Mouse (Mus musculus): ENCODE results near the gene Car14. TPM values are rescaled to one million over a fixed set of nuclear protein-coding genes. Genes with fewer than 3 reads are reported as not detected.
"Not testable (repeated sequence)": the region's sequence is repeated elsewhere in the genome, so short reads cannot be mapped to it uniquely, and the experiment has no call there.

The Car14 gene
- not detected in 2 replicates for total RNA-seq (2014; fragmentation: Nextera tagmentation)
- not detected in 2 replicates for total RNA-seq (2017)

- ATAC-seq (replicated peaks; ENCODE audit: low FRiP score, low TSS enrichment, poor library complexity, severe bottlenecking) = no peak
These were observed at the start of gene Car14 for GRCm38 (mm10) chr3:95904568-95904967. Car14 (minus strand) TSS chr3:95904691.

- no peak for ATAC-seq (replicated peaks; ENCODE audit: low FRiP score, low TSS enrichment, poor library complexity, severe bottlenecking)
These were observed 49.0 kb upstream of the Car14 start for GRCm38 (mm10) chr3:95953522-95953921.

GRCm38 (mm10) chr3:95953023-95953422, 48.5 kb upstream of the Car14 start:
- no peak for ATAC-seq (replicated peaks; ENCODE audit: low FRiP score, low TSS enrichment, poor library complexity, severe bottlenecking)

DNA sequence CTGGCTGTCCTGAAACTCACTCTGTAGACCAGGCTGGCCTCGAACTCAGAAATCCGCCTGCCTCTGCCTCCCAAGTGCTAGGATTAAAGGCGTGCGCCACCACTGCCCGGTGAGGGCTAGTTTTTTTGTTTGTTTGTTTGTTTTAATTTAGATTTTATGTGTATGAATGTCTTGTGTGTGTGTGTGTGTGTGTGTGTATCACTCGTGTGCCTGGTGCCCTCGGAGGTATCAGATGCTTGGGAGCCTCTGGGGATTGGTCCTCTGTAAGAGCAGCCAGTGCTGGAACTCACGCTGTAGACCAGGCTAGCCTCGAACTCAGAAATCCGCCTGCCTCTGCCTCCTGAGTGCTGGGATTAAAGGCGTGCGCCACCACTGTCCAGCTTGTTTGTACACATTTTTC, 47.1 kb upstream of the Car14 start:
- ATAC-seq (replicated peaks; ENCODE audit: low FRiP score, low TSS enrichment, poor library complexity, severe bottlenecking) = not testable (repeated sequence)

DNA sequence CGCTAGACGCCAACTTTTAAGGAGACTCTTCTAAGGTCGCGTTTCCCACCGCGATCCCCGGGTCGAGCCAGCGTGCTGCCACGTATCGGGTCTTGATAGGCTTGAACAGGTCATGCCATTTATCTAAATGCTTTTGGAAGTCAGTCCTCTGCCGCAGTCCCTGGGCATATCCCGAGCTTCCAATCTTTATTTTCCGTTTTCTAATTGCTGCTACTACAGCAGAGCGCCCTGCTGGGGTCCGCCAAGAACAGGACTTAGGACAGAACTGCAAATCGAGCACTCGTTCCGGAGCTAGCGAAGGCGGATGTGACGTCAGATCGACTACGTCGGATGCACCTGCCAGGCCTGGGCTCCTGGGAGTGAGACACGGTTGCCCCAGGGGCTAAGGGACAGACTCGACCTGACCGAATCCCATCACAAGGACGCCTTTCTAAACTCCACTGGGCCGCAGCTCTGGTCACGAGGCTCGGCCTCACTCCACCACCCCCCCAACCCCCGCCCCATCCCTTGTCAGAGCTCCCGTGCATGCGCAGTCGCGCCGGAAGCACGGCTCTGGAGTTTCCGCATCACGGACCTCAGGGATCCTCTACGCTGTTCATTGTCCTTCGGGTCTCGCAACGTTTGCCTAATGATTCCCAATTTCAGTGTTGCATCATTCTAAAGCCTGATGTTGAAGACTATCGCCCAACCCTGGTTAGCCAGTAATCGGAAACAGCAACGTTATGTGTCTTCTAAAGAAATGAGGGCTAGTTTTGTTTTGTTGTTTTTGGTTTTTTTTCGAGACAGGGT, 46.5 kb upstream of the Car14 start:
- ATAC-seq (replicated peaks; ENCODE audit: low FRiP score, low TSS enrichment, poor library complexity, severe bottlenecking) = peak; percentile 85

DNA sequence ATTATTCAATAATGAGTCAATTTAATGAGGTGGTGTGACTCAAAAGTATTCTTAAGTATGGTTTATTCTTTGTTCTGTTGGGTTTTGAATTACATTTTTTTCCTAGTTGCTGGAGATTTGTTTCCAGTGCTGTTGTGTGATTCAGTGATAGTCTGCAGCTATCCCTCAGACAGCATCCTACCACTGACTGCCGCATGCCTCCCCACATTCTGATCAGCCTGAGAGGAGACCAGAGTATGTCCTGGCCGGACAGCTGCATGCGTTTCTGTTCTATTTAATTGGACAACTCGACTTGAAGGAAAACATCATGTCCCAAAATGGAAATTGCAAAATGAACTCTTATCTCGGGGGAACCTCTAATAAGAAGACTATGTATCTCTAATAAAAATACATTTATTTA, 43.8 kb upstream of the Car14 start:
- ATAC-seq (replicated peaks; ENCODE audit: low FRiP score, low TSS enrichment, poor library complexity, severe bottlenecking) = no peak

- no peak for ATAC-seq (replicated peaks; ENCODE audit: low FRiP score, low TSS enrichment, poor library complexity, severe bottlenecking)
These were observed 41.3 kb upstream of the Car14 start for GRCm38 (mm10) chr3:95945731-95946240.

- ATAC-seq (replicated peaks; ENCODE audit: low FRiP score, low TSS enrichment, poor library complexity, severe bottlenecking) = no peak
These were observed 40.3 kb upstream of the Car14 start for GRCm38 (mm10) chr3:95944742-95945141.

DNA sequence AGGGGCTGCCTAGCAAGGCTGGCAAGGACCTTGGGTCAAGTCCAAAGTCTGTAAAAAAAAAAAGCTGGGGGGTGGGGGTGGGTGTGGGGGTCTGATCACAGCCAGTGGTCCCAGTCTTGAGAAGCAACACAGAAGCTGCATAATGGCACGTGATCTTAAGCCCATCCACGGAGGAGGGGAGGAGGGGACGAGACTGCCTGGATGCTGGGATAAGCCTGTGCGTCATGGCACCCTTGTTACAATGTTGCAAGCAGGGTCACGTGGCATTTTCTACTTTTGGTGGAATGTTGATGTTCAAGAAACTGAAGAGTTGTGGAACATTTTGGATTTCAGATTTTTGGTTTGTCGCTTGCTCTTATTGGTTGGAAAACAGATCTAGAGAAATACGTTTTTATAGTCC, 38.7 kb upstream of the Car14 start:
- ATAC-seq (replicated peaks; ENCODE audit: low FRiP score, low TSS enrichment, poor library complexity, severe bottlenecking) = no peak

- no peak for ATAC-seq (replicated peaks; ENCODE audit: low FRiP score, low TSS enrichment, poor library complexity, severe bottlenecking)
These were observed 38.3 kb upstream of the Car14 start for GRCm38 (mm10) chr3:95942749-95943148.

- 0 out of 2 replicates have a peak, but pooled peaks have one; percentile 54 for ATAC-seq (replicated peaks; ENCODE audit: low FRiP score, low TSS enrichment, poor library complexity, severe bottlenecking)
These were observed 34.3 kb upstream of the Car14 start for GRCm38 (mm10) chr3:95938835-95939234.

DNA sequence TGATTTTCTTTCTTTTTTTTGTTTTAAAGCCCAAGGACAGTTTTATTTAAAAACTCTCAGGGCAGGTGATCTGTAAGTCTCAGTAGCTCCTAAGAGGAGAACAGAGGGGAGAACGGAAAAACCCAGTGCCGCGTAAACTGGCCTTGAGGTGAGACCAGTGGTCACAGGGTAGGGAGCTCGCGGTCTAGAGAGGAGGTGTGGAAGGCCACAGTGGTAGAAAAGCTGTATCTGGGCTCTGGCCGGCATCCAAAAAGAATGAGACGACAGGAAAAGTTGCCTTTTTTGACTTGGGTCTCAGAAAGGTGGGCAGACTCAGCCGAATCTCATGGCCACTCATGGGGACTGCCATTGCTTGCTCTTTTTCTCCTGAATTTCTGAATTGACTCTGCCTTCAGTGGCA, 33.7 kb upstream of the Car14 start:
- ATAC-seq (replicated peaks; ENCODE audit: low FRiP score, low TSS enrichment, poor library complexity, severe bottlenecking) = no peak

DNA sequence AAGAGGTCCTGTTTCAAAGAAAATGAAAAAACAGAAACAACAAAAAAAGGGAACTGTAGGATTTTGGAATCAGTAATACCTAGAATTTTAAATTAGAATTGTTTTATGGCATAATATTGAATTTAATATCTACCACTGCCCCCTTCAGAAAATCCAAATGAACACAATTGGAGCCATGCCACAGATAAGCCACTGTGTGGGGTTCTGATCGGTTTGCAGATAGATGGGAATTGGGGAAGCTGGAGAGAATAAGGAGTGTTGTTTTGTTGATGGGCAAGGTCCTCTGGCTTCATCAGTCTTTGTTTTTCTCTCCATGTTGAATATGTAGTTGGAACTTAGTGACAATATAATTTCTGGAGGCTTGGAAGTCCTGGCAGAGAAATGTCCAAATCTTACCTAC, 30.0 kb upstream of the Car14 start:
- ATAC-seq (replicated peaks; ENCODE audit: low FRiP score, low TSS enrichment, poor library complexity, severe bottlenecking) = no peak

- no peak for ATAC-seq (replicated peaks; ENCODE audit: low FRiP score, low TSS enrichment, poor library complexity, severe bottlenecking)
These were observed 28.7 kb upstream of the Car14 start for GRCm38 (mm10) chr3:95933111-95933750.

DNA sequence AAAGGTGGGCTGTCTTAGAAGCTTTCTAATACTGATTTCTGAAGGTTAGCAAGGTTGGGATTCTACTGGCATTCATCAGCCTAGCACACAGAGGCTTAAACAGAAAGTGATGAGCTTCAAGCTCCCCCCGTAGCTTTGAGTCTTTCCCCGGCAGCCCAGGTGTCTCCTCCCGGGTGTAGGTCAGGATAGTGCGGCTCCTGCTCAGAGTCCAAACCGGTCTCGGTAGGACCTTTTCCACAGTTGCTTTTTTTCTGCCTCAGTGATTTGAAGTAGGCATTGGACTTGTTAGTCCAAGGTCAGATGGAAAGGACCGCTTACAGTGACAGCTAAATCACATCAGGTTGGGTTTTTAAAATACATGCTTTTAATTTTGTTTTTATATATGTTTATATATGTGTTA, 28.1 kb upstream of the Car14 start:
- ATAC-seq (replicated peaks; ENCODE audit: low FRiP score, low TSS enrichment, poor library complexity, severe bottlenecking) = no peak

GRCm38 (mm10) chr3:95932157-95932556, 27.7 kb upstream of the Car14 start:
- ATAC-seq (replicated peaks; ENCODE audit: low FRiP score, low TSS enrichment, poor library complexity, severe bottlenecking) = no peak

DNA sequence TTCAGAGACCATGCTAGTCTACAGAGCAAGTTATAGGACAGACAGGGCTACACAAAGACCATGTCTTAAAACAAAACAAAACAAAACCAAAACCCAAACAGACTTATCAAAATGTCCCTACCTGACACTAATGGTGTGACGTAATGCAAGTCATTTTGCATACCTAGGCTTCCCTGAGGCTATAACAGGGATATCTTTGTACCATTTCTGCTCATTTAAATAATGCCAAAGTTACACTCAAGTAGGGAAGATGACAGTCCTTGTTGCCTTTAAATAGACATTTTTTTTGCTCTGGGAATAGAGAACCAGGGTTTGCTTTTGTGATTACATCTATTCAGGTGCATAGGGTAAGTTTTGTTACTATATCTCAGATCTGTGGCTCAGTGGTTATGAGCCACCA, 27.0 kb upstream of the Car14 start:
- ATAC-seq (replicated peaks; ENCODE audit: low FRiP score, low TSS enrichment, poor library complexity, severe bottlenecking) = no peak

DNA sequence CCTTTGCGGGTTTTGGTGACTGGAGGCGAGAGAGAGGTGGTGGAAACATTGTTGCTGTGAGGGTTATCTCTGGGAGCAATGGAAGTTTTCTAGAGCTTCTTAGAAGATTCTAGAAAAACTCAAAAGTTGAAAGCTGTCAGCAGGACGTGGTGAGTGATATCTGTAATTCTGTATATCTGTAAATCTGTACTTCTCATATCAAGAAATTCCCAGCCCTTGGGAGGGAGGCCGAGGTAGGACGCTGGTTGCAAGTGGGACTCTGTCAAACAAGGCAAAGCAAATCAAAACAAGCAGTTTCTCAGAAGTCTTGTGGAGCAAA, 25.9 kb upstream of the Car14 start:
- no peak for ATAC-seq (replicated peaks; ENCODE audit: low FRiP score, low TSS enrichment, poor library complexity, severe bottlenecking)

GRCm38 (mm10) chr3:95929581-95930470, 25.3 kb upstream of the Car14 start:
- peak; percentile 22 for ATAC-seq (replicated peaks; ENCODE audit: low FRiP score, low TSS enrichment, poor library complexity, severe bottlenecking)

Measured in megakaryocyte-erythroid progenitor cell, adult 5-6 weeks (primary cell).